Mouse (Mus musculus) cerebellum, postnatal 4 days (tissue): ENCODE data around the gene Gpr62.
A peak's percentile ranks its signal among the peaks of the same experiment; 100 is the strongest.

Experiments used
- DNase-seq, 2 experiments: peaks; one replicate each; pipeline ENCODE4 v3.0.0; 2022; ENCODE audit warnings: low spot score in 2 of 2, mixed read lengths in 1 of 2

Gpr62 gene

GRCm38 (mm10) chr9:106475046-106475445 is 9.3 kb upstream of the Gpr62 start:
- DNase-seq = peak in 1 of 2 experiments; percentile 15

- DNase-seq = peak; percentile 43 to 74
Measured at GRCm38 (mm10) chr9:106474456-106474855, 8.7 kb upstream of the Gpr62 start.

GRCm38 (mm10) chr9:106473753-106474105 is 8.0 kb upstream of the Gpr62 start:
- DNase-seq = peak in 1 of 2 experiments; percentile 26

GRCm38 (mm10) chr9:106473081-106473752 is 7.5 kb upstream of the Gpr62 start:
- DNase-seq = no peak

GRCm38 (mm10) chr9:106472321-106472720 is 6.6 kb upstream of the Gpr62 start:
- DNase-seq = peak in 1 of 2 experiments; percentile 16

- peak in 1 of 2 experiments; percentile 19 for DNase-seq
Measured at GRCm38 (mm10) chr9:106471892-106472291, 6.2 kb upstream of the Gpr62 start.

- peak in 1 of 2 experiments; percentile 17 for DNase-seq
Measured at GRCm38 (mm10) chr9:106470991-106471750, 5.4 kb upstream of the Gpr62 start.

GRCm38 (mm10) chr9:106469776-106470175 is 4.0 kb upstream of the Gpr62 start:
- no peak for DNase-seq

- no peak for DNase-seq
Measured at GRCm38 (mm10) chr9:106469317-106469716, 3.6 kb upstream of the Gpr62 start.

GRCm38 (mm10) chr9:106467746-106468145 is 2.0 kb upstream of the Gpr62 start:
- DNase-seq = no peak

- no peak for DNase-seq
Measured at GRCm38 (mm10) chr9:106466721-106467120, 983 bp upstream of the Gpr62 start.

- DNase-seq = peak; percentile 59 to 86
Measured at GRCm38 (mm10) chr9:106464751-106465541, 792 bp downstream of the Gpr62 start.

- DNase-seq = peak in 1 of 2 experiments; percentile 67
Measured at GRCm38 (mm10) chr9:106463122-106464063, 2.3 kb downstream of the Gpr62 start.

GRCm38 (mm10) chr9:106462430-106462800 is 3.3 kb downstream of the Gpr62 start:
- DNase-seq = no peak

- no peak for DNase-seq
Measured at GRCm38 (mm10) chr9:106461641-106462429, 3.9 kb downstream of the Gpr62 start.

GRCm38 (mm10) chr9:106461026-106461415 is 4.7 kb downstream of the Gpr62 start:
- no peak for DNase-seq

- DNase-seq = no peak
Measured at GRCm38 (mm10) chr9:106460401-106461025, 5.2 kb downstream of the Gpr62 start.

GRCm38 (mm10) chr9:106459946-106460345 is 5.8 kb downstream of the Gpr62 start:
- DNase-seq = no peak

- no peak for DNase-seq
Measured at GRCm38 (mm10) chr9:106457920-106458319, 7.8 kb downstream of the Gpr62 start.

- DNase-seq = no peak
Measured at GRCm38 (mm10) chr9:106457163-106457559, 8.6 kb downstream of the Gpr62 start.
